ENCODE assay signal across 14 mouse cellular contexts in genomic region chr16:89848651-89849597, GRCm38 (mm10).
A peak's percentile ranks its signal among the peaks of the same experiment; 100 is the strongest.
DNase-seq lines count a peak whose midpoint lies in the region; ATAC-seq and TF ChIP-seq lines count a peak whose summit lies in the region.
"Had no signal": no experiment of that assay in that cellular context is flagged by ENCODE, and none has a peak within 500 bp of the region (broad histone marks: within the 10 kb centered on the region; RNA-seq: fewer than 3 reads in every experiment).

No protein-coding gene starts in this region.

- H3K9me3 ChIP-seq in kidney, embryonic 16.5 days (ENCODE audit: low read length), result no peaks in the 10 kb centered on the region
- H3K9me3 ChIP-seq: embryonic facial prominence, embryonic 13.5 days; forebrain, embryonic 15.5 days had no signal

- no peak overlapping the region for H3K4me3 ChIP-seq in kidney, adult 2 months (ENCODE audit: insufficient read depth, low read depth, low read length)
- no peak overlapping the region for H3K4me3 ChIP-seq in kidney, embryonic 16.5 days (ENCODE audit: low read length)
- no peak overlapping the region for H3K4me3 ChIP-seq in brown adipose tissue, adult 24 weeks (ENCODE audit: insufficient read depth, low read depth, low read length)
- H3K4me3 ChIP-seq: embryonic facial prominence, embryonic 13.5 days; forebrain, embryonic 15.5 days had no signal

- no peak overlapping the region for H3K4me2 ChIP-seq in kidney, embryonic 16.5 days (replicated peaks; ENCODE audit: low read depth, low read length)
- H3K4me2 ChIP-seq: embryonic facial prominence, embryonic 13.5 days; forebrain, embryonic 15.5 days had no signal

- 87% methylated on average over 19 of the region's 19 CpGs for WGBS in kidney, adult 2 months
- WGBS in kidney, embryonic 16.5 days, result 84% methylated on average over 19 of the region's 19 CpGs

- TF ChIP-seq POLR2A in kidney, adult 2 months (IDR thresholded peaks at IDR 0.05; ENCODE audit: low read depth, low read length), result no peak

- peak; percentile 22 for DNase-seq in kidney, adult 2 months
- peak; percentile 80 for DNase-seq in CD4-positive helper T cell, adult 2 months (ENCODE audit: low read depth, low spot score)
- no peak for DNase-seq in embryo, embryonic 10.5 days (ENCODE audit: low spot score)
- no peak for DNase-seq in gastrocnemius, postnatal 14 days
- DNase-seq: cerebellum, adult 9-10 months; gastrocnemius, postnatal 36 days; heart, postnatal 14 days; thymus, postnatal 36 days had no signal

- intact Hi-C loops in gastrocnemius, postnatal 14 days (cut with DNase I; ENCODE audit: low total_unique reads), result loop anchor here (5.0 kb wide), 1 partner anchor 318 kb away; no protein-coding TSS in a partner anchor

- H3K36me3 ChIP-seq in kidney, adult 2 months (ENCODE audit: control insufficient read depth, insufficient read depth, low read length), result no peaks in the 10 kb centered on the region
- no peaks in the 10 kb centered on the region for H3K36me3 ChIP-seq in kidney, embryonic 16.5 days (ENCODE audit: insufficient read depth, low read length)

- no peak for TF ChIP-seq CTCF in kidney, adult 2 months (conservative IDR thresholded peaks at IDR 0.05; ENCODE audit: insufficient read depth, insufficient read length, low read depth, low read length)

- no peaks in the 10 kb centered on the region for H3K4me1 ChIP-seq in kidney, adult 2 months (ENCODE audit: control insufficient read depth, insufficient read depth, low read length)
- no peaks in the 10 kb centered on the region for H3K4me1 ChIP-seq in kidney, embryonic 16.5 days (ENCODE audit: insufficient read depth, low read length)
- no peaks in the 10 kb centered on the region for H3K4me1 ChIP-seq in brown adipose tissue, adult 24 weeks (ENCODE audit: control insufficient read depth, insufficient read depth, insufficient read length, low read length)

- no peaks in the 10 kb centered on the region for H3K27me3 ChIP-seq in kidney, adult 2 months (replicated peaks; ENCODE audit: control insufficient read depth, insufficient read depth, low read length)
- no peaks in the 10 kb centered on the region for H3K27me3 ChIP-seq in kidney, embryonic 16.5 days (ENCODE audit: insufficient read depth, low read length)
- H3K27me3 ChIP-seq: embryonic facial prominence, embryonic 13.5 days; forebrain, embryonic 15.5 days had no signal

- H3K9ac ChIP-seq in kidney, embryonic 16.5 days (replicated peaks; ENCODE audit: low read length), result no peak overlapping the region
- H3K9ac ChIP-seq: embryonic facial prominence, embryonic 13.5 days; forebrain, embryonic 15.5 days had no signal

- no peak overlapping the region for H3K27ac ChIP-seq in kidney, adult 2 months (ENCODE audit: insufficient read depth, low read depth, low read length)
- no peak overlapping the region for H3K27ac ChIP-seq in kidney, embryonic 16.5 days (ENCODE audit: low read length)
- peak overlapping the region; percentile 58 for H3K27ac ChIP-seq in brown adipose tissue, adult 24 weeks (replicated peaks; ENCODE audit: low read depth, low read length)
- H3K27ac ChIP-seq: embryonic facial prominence, embryonic 13.5 days; forebrain, embryonic 15.5 days had no signal

- ATAC-seq in kidney, embryonic 16.5 days (ENCODE audit: low FRiP score, low TSS enrichment), result no peak
- peak; percentile 86 for ATAC-seq in megakaryocyte progenitor cell, adult 5-6 weeks (replicated peaks; ENCODE audit: poor library complexity)
- ATAC-seq in erythroid progenitor cell, adult 5-6 weeks (replicated peaks; ENCODE audit: low FRiP score, poor library complexity, severe bottlenecking), result no peak
- ATAC-seq: forebrain, embryonic 15.5 days had no signal

Comparison
In these comparisons a context has a peak if more than half of its experiments do, and no peak if none do; other contexts are left out.
1. DNase-seq: peak in kidney, adult 2 months (single experiment) and CD4-positive helper T cell, adult 2 months (single experiment); none in embryo, embryonic 10.5 days (single experiment) and gastrocnemius, postnatal 14 days (single experiment).